Mouse (Mus musculus) brain, adult 10 weeks (tissue): ENCODE data around the gene Iffo1. TPM values are rescaled to one million over a fixed set of nuclear protein-coding genes. Genes with fewer than 3 reads are reported as not detected.

Experiments
- polyA plus RNA-seq: library from polyadenylated mRNA; stranded (reverse); fragments of 350-450 nt; fragmentation: Illumina TruSeq; extraction: RNeasy Lipid Tissue Mini Kit (QIAGEN cat#74804); gene quantifications from one replicate; pipeline ENCODE4 v1.2.3, GENCODE M21; 2015; ENCODE audit warnings: low read depth, low replicate concordance

Iffo1 gene
- 47.2 TPM for polyA plus RNA-seq

DNA sequence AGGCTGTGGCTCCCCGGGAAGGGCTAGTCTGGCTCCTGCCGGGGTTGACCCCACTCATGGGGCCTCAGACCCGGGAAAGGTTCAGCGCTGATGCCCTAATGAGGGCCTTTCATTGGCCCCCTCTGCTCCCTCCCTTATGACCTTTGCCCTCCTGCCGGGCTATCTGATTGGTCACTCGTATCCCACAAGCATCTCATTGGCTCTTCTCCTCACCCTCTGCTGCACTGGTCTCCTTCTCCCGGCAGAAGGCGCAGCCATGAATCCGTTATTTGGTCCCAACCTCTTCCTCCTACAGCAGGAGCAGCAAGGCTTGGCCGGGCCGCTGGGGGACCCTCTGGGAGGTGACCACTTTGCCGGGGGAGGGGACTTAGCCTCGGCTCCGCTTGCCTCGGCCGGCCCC is at the start of gene Iffo1:
Iffo1 (plus strand) TSS at position 241 of the 400 bp plus-strand sequence.

DNA sequence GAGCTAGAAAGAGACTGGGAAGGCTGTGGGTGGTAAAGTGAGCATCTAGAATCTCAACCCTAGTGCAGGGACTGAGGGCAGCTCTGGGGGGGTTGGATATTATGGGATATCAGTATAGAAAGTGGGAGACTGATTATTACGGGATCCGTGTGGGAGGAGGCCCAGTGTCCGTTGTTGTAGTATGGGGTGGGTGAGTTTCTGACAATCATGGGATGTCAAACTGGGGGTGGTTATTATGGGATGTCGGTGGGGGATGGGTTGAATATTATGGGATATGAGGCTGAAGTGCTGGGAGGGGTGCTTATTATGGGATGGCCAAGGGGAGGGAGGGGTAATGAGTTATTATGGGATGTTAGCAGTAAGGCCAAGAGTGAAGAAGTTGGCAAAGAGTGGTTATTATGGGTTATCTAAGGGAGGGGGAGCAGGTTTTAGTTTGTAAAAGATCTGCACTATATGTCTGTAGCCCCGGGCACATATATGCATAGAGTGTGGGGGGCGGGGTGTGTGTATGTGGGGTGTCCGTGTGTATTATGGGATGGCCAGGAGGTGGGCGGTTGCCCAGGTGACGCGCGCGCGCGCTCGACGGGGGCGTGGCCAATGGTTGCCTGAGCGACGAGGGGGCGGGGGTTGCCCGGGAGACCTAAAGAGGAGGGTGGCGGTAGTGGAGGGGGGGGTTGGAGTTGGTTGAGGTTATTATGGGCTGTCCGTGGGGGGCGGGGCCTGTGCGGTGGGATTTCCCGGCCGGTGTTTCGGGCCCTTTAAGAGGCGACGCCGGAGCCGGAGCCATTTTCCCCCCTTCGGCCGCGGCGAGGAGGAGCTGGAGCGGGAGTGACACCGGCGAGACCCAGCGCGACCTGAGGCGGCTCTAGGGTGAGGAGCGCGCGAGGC is 49.4 kb upstream of the Iffo1 start, which contains the start of gene Chd4:
Chd4 (plus strand) TSS at position 591 of the 888 bp plus-strand sequence.

DNA sequence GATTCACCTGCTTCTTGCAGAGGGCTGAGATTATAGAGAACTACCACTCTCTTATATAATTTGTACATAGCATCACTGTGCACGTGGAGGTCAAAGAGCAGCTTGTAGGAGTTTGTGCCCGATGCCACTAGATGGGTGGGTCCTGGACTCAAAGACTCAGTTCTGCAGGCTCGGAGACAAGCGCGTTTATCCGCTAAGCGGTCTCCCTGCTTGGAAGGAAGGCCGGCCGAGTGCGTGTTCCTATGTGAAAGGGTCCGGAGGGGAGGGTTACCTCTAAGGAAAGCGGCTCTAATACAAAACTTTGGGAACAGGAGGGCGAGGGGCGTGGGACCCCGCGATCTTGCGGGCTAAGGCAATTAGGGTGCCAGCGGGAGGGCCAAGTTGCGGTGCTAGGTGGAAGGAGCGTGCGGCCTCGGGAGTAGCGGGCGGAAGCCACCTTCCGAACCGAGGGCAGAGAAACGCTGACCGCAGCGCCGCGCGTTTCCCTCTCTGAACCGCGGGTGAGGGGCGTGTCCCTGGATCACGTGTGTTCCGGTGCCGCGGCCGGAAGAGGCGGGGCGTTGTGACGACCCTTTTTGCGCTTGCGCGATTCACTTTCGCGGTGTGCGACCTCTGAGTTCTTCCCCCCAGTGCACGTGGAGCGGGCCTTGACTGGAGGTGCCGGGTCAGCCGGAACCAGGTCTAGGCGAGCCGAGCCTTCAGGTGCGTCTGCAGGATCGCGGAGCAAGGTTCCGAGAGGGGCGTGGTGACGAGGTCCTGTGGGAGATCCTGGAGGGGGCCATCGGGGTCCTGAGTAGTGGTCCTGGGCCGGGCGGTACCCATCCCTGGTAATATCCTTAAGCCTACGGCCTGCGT is 13.5 kb upstream of the Iffo1 start, which contains the start of gene Nop2:
Nop2 (plus strand) TSS at position 608 of the 855 bp plus-strand sequence.

DNA sequence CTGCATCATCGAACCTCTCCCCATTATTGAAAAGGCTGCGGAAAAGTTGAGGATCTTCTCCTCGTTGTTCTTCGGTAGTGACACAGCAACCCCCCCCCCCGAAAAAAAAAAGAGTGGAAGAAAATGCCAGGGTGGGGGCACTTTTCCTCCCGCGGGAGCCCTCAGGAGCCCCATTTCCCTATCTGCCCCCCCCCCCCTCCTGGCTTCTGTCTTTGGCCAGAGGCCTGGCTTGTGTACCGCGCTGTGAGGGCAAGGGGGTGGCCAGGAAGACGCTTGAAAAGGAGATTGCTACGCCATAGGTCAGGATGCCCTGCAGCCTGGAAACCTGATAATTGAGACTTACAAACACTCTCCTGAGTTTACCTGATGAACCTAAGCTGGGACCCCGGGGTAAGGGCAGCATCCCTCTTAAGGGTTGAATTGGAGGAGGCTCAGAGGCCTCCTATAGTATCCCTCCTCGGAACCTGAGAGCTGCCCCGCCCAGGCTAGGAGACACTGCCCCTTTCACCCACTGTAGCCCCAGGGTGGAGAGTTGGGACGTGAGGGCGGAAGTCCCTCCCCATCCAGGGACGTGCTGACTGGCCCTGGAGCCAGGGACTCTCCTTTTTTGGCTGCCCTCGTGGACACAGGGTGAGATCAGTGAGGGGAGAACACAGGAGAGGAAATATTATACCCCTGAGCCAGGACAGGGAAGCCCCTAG is 21.2 kb downstream of the Iffo1 start, which contains the start of gene Gapdh:
Gapdh (minus strand) TSS at position 417 of the 701 bp plus-strand sequence.

DNA sequence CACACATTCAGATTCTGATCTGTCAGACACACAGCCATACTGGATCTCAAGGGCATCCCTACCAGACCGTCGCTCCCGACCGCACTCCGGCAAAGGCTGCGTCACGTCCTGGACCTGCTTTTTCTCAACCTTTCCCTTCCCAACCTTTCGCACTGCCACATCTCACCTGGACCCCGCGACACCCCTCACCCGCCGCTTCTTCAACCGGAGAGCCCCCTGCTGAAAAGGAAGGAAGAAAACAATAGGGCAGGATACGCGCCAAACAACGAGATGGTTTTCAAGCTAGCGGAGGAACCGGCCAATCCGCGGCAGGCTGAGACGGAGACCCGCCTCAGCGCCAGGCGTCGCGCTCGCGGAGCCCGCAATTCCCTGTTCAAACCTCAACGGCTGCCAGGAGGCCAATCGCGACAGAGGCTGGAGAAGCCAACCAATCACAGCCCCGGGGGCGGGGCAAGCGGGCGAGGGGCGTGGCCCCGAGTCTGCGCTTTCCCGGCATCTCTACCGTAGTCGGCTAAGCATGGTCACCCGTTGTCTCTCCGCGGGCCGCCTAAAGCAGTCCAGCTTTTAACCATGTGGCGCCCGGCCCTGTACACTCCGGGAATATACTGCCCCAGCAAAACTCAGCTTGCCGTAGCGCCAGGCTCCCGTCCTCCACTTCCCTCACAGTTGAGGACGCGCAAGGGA is 46.4 kb downstream of the Iffo1 start, which contains the start of the genes Ncapd2 and Mrpl51:
Ncapd2 (minus strand) TSS at position 370 of the 684 bp plus-strand sequence.
Mrpl51 (plus strand) TSS at position 470 of the 684 bp plus-strand sequence.

Other genes starting within 250 kb of the Iffo1 start
- 5.8 TPM for gene Lag3, start 233.5 kb upstream of the Iffo1 start, polyA plus RNA-seq
- gene Ptms, start 225.1 kb upstream of the Iffo1 start, polyA plus RNA-seq: 1,005 TPM
- 658 TPM for gene Mlf2, start 213.9 kb upstream of the Iffo1 start, polyA plus RNA-seq
- gene Cops7a, start 179.7 kb upstream of the Iffo1 start, polyA plus RNA-seq: 223 TPM
- gene Pianp, start 148.5 kb upstream of the Iffo1 start, polyA plus RNA-seq: 147 TPM
- gene Zfp384, start 136.1 kb upstream of the Iffo1 start, polyA plus RNA-seq: 32.4 TPM
- 59.0 TPM for gene Ing4, start 105.5 kb upstream of the Iffo1 start, polyA plus RNA-seq
- gene Acrbp, start 95.6 kb upstream of the Iffo1 start, polyA plus RNA-seq: 11.1 TPM
- not detected for gene Lpar5, start 77.3 kb upstream of the Iffo1 start, polyA plus RNA-seq
- gene Chd4, start 49.3 kb upstream of the Iffo1 start, polyA plus RNA-seq: 73.7 TPM
- 19.9 TPM for gene Nop2, start 13.3 kb upstream of the Iffo1 start, polyA plus RNA-seq
- 3,136 TPM for gene Gapdh, start 21.2 kb downstream of the Iffo1 start, polyA plus RNA-seq
- gene Ncapd2, start 46.5 kb downstream of the Iffo1 start, polyA plus RNA-seq: 21.1 TPM
- gene Mrpl51, start 46.6 kb downstream of the Iffo1 start, polyA plus RNA-seq: 88.5 TPM
- gene Vamp1, start 70.3 kb downstream of the Iffo1 start, polyA plus RNA-seq: 241 TPM
- gene Tapbpl, start 86.6 kb downstream of the Iffo1 start, polyA plus RNA-seq: 6.2 TPM
- not detected for gene Cd27, start 91.8 kb downstream of the Iffo1 start, polyA plus RNA-seq
- gene Tuba3a, start 140.8 kb downstream of the Iffo1 start, polyA plus RNA-seq: not detected
- 11.3 TPM for gene Ltbr, start 168.6 kb downstream of the Iffo1 start, polyA plus RNA-seq
- gene Scnn1a, start 175.4 kb downstream of the Iffo1 start, polyA plus RNA-seq: 3.2 TPM
- 10.8 TPM for gene Tnfrsf1a, start 204.1 kb downstream of the Iffo1 start, polyA plus RNA-seq
- gene Plekhg6, start 235.6 kb downstream of the Iffo1 start, polyA plus RNA-seq: not detected